Mouse (Mus musculus) ES-Bruce4 (cell line): ENCODE data around the gene Macrod2.

Experiments used
- CTCF ChIP-seq: IDR thresholded peaks from one replicate; pipeline ENCODE4 v1.8.1; 2011; ENCODE audit warnings: low read depth, low read length
- EP300 ChIP-seq: IDR thresholded peaks from 2 replicates; pipeline ENCODE4 v1.6.1; 2011; ENCODE audit warnings: low read depth, low read length; ENCODE audit not compliant: insufficient read depth
- POLR2A ChIP-seq: IDR thresholded peaks from one replicate; pipeline ENCODE4 v1.8.1; 2011; ENCODE audit warnings: low read length; ENCODE audit not compliant: insufficient read depth

DNA sequence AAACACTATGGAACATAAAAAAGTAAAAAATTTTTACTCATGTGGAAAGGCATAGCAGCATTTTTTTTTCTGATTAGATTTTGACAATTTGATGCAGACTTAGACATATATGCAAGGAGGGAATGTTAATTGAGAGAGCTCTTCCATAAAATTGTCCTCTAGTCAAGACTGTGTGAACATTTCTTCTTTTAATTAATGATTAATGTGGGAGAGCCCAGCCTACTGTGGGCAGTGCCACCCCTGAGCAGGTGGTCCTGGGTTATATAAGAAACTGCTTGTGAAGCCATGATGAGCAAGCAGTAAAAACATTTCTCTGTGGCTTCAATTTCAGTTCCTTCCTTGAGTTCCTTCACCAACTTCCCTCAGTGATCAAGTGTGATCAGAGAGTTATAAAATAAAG lies 730.5 kb downstream of the Macrod2 start:
- no peak for TF ChIP-seq EP300
- no peak for TF ChIP-seq CTCF
- no peak for TF ChIP-seq POLR2A
